Mouse (Mus musculus): ENCODE data around the gene Olfr649. TPM values are rescaled to one million over a fixed set of nuclear protein-coding genes. Genes with fewer than 3 reads are reported as not detected.

The Olfr649 gene
- total RNA-seq (2021) = not detected
- long read RNA-seq, experiment 1 = 0 reads
- long read RNA-seq, experiment 2 = 0 reads

- no peak for DNase-seq (ENCODE audit: low spot score in 2 of 2)
Measured at GRCm38 (mm10) chr7:104195885-104196284, at the start of gene Olfr649. Gene Olfr649 (minus strand): TSS chr7:104195985.

- peak in 1 of 2 experiments; percentile 23 for DNase-seq (ENCODE audit: low spot score in 2 of 2)
Measured at GRCm38 (mm10) chr7:104244287-104245181, 48.7 kb upstream of the Olfr649 start, which contains the start of gene Trim34a. Gene Trim34a (plus strand): TSS chr7:104244457.

- no peak for DNase-seq (ENCODE audit: low spot score in 2 of 2)
Measured at GRCm38 (mm10) chr7:104243616-104244015, 47.8 kb upstream of the Olfr649 start.

DNA sequence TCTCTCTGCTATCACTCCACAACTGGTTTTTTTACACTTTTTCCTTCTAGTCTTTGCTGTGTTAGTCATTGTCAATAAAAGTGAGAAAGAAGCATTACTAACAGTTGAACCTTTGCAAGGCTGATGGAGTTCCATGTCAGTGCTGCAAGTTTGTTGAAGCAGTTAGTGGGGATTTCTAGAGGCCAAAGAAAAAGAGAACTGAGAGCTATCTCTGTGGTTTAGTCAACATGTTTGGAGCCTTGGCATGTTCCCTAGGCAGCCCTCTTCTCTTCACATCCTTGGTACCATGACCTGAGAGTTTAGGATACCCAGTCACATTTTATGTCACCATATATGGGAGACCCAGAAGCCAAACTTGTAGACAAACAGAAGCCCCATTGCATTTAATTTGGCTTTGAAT, 45.1 kb upstream of the Olfr649 start:
- DNase-seq (ENCODE audit: low spot score in 2 of 2) = no peak

GRCm38 (mm10) chr7:104231203-104231602, 35.4 kb upstream of the Olfr649 start:
- no peak for DNase-seq (ENCODE audit: low spot score in 2 of 2)

GRCm38 (mm10) chr7:104218701-104219569, 23.1 kb upstream of the Olfr649 start, which contains the start of gene Trim6:
Gene Trim6 (plus strand): TSS chr7:104218793.
- peak; percentile 53 to 82 for DNase-seq (ENCODE audit: low spot score in 2 of 2)

GRCm38 (mm10) chr7:104217881-104218280, 22.1 kb upstream of the Olfr649 start:
- no peak for DNase-seq (ENCODE audit: low spot score in 2 of 2)

- DNase-seq (ENCODE audit: low spot score in 2 of 2) = no peak
Measured at GRCm38 (mm10) chr7:104216011-104216535, 20.3 kb upstream of the Olfr649 start.

DNA sequence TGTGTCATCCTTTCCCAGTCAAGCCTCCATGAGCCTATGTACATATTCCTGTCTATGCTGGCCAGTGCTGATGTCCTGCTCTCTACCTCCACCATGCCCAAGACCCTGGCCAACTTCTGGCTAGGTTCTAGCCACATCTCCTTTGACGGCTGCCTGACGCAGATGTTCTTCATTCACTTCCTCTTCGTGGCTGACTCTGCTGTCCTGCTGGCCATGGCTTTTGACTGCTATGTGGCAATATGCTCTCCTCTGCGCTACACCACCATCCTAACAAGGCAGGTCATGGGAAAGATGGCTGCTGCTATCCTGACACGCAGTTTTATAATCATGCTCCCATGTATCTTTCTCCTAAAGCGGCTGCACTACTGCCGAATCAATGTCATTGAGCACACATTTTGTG, 10.4 kb upstream of the Olfr649 start:
- no peak for DNase-seq (ENCODE audit: low spot score in 2 of 2)

GRCm38 (mm10) chr7:104199822-104200221, 4.0 kb upstream of the Olfr649 start:
- DNase-seq (ENCODE audit: low spot score in 2 of 2) = peak; percentile 23 to 54

DNA sequence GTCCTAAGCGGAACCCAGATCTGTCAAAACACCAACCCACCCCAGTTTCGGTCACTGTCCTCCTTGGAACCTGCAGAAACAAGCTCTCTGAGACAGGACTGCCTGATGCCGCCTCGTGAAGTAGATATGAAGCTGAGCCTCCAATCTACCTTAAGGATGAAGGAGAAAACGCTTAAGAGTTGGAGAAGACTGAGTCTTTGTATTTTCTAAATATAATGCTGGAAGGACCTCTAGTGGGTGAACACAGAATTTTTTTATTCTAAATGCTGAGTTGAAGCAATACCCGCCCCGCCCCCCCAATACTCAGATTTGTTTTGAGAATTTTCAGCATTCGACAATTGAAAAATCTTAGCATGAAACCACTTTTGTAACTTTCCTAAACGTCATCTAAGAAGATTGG, 4.5 kb downstream of the Olfr649 start:
- DNase-seq (ENCODE audit: low spot score in 2 of 2) = no peak

DNA sequence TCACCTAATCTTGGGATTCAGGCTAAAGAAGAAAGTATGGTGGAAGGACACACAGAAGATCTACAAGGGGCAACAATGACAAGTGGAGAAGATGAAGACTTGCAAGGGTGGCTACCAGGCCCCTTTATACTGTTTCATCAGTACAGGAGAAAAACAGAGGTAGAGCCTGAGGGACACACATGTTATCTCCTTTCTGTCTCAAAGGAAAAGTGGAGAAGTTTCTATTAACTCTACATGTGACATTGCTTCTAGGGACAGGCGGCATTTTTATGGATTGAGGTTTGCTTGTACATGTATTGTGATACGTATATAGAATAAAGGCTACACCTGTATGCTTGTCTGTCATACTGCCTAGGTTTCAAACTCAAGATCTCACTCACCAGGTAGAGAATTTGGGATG, 12.5 kb downstream of the Olfr649 start, which contains the start of gene Olfr648:
Olfr648 (minus strand) TSS at position 101 of the 400 bp plus-strand sequence.
- no peak for DNase-seq (ENCODE audit: low spot score in 2 of 2)

DNA sequence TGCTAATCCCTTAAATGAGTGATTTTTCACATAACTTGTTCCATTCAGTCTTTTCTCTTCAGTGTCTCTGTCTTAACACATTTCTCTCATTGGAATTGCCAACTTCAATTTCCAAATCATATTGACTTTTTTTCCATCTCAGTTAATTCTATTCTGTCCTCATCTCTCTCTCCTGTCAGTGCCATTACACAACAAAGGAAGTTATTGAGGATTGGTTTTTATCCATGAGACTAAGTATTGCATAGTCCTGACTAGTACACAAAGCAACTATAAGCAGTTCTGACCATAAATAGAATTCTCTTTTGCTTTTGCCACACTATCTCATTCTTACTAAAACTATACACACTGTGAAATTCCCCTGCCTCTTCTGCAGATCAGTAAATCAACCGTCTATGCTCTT, 16.7 kb downstream of the Olfr649 start:
- no peak for DNase-seq (ENCODE audit: low spot score in 2 of 2)

DNA sequence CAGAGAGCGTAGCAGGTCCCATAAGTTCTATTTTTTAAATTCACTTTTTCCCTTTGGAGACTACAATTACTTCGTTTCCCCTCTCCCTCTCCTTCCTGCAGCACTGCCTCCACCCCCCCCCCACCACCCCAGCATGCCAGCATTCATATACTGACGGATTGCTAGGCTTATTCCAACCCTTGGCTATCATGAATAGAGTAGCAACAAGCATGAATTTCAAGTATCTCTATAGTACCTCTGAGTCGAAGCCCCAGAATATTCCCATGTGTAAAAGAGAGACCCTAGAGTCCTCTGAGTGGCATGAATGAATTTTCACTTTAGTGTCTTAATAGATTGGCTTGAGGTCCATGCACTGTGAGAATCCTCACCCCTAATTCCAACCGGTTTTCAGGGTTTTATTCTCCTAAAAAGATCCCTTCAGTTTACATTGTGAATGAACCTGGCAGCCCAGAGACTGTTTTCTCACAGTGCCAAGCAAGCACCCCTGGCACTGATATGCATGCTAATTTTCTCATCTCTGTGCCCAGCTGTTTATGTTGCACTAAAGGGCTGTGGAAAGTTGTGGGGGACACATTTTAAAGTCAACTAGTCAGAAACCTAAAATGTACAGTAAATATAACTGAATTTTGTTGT, 17.2 kb downstream of the Olfr649 start:
- DNase-seq (ENCODE audit: low spot score in 2 of 2) = no peak

GRCm38 (mm10) chr7:104175085-104175484, 20.7 kb downstream of the Olfr649 start:
- no peak for DNase-seq (ENCODE audit: low spot score in 2 of 2)

GRCm38 (mm10) chr7:104169634-104170204, 26.1 kb downstream of the Olfr649 start:
- no peak for DNase-seq (ENCODE audit: low spot score in 2 of 2)

DNA sequence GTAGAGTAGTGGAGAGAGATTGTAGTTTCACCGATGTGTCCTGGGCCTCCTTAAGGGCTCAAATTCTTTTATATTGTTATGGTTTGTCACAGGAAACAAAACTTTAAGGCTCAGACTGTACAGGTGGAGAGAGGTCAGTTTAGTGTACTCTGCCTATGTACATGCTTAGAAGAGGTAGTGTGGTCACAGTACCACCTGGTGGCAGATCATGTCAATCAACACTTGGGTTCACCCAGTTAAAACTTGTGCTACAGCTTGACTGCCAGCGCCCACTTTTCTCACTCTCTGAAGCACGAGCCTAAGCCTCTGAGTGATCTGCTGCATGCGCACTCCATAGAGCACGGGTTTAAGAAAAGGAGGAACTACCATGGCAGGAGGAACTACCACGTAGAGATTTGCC, 28.7 kb downstream of the Olfr649 start:
- DNase-seq (ENCODE audit: low spot score in 2 of 2) = no peak

- DNase-seq (ENCODE audit: low spot score in 2 of 2) = no peak
Measured at GRCm38 (mm10) chr7:104150456-104150855, 45.3 kb downstream of the Olfr649 start, which contains the start of gene Ubqlnl. Gene Ubqlnl (minus strand): TSS chr7:104150556.

- DNase-seq (ENCODE audit: low spot score in 2 of 2) = no peak
Measured at GRCm38 (mm10) chr7:104143179-104143578, 52.6 kb downstream of the Olfr649 start, which contains the start of gene Ubqln3. Gene Ubqln3 (minus strand): TSS chr7:104143279.
